Mouse (Mus musculus) embryonic facial prominence, embryonic 12.5 days (tissue): ENCODE data around the gene Kif2c. TPM values are rescaled to one million over a fixed set of nuclear protein-coding genes. Genes with fewer than 3 reads are reported as not detected.

Source experiments
- ATAC-seq: fragments of 200-750 bp; cut with Nextera tagmentation; 2 replicates; pipeline ENCODE4 v1.8.0; 2017; ENCODE audit not compliant: insufficient number of reproducible peaks, insufficient read depth, low FRiP score, low TSS enrichment
- H3K27ac ChIP-seq: fragments of 300-500 bp; sonication (generic); 2 replicates; pipeline ENCODE4 v1.5.1; 2016; ENCODE audit warnings: mild to moderate bottlenecking
- H3K27me3 ChIP-seq: fragments of 300-500 bp; sonication (generic); 2 replicates; pipeline ENCODE4 v1.6.1; 2016; ENCODE audit warnings: mild to moderate bottlenecking, moderate library complexity
- H3K36me3 ChIP-seq: fragments of 300-500 bp; sonication (generic); 2 replicates; pipeline ENCODE4 v1.6.1; 2016; ENCODE audit warnings: mild to moderate bottlenecking
- H3K4me1 ChIP-seq: fragments of 300-500 bp; sonication (generic); 2 replicates; pipeline ENCODE4 v1.6.1; 2016
- H3K4me2 ChIP-seq: fragments of 300-500 bp; sonication (generic); replicated peaks from 2 replicates; pipeline ENCODE4 v1.6.1; 2016; ENCODE audit warnings: mild to moderate bottlenecking, moderate library complexity
- H3K4me3 ChIP-seq: fragments of 300-500 bp; sonication (generic); 2 replicates; pipeline ENCODE4 v1.5.1; 2016; ENCODE audit warnings: mild to moderate bottlenecking
- H3K9ac ChIP-seq: fragments of 300-500 bp; sonication (generic); 2 replicates; pipeline ENCODE4 v1.6.1; 2016; ENCODE audit warnings: mild to moderate bottlenecking, moderate library complexity
- H3K9me3 ChIP-seq: fragments of 300-500 bp; sonication (generic); 2 replicates; pipeline ENCODE4 v1.6.1; 2016; ENCODE audit warnings: mild to moderate bottlenecking, moderate library complexity
- WGBS: fragments of 180-500 bp; shearing (Covaris S2); methylation state at CpG from one replicate; pipeline ENCODE4 v1.1.7; 2016; 5-methylcytosine and 5-hydroxymethylcytosine counted together
- polyA plus RNA-seq: library from polyadenylated mRNA; unstranded; fragments of >200 nt; fragmentation: Nextera tagmentation; extraction: Ambion mirVana; gene quantifications from 2 replicates; pipeline ENCODE4 v1.2.1, GENCODE M21; 2016

Gene Kif2c
- polyA plus RNA-seq, 1 experiment from 2014 or later = 89.5 TPM

GRCm38 (mm10) chr4:117133366-117133796 lies 49.1 kb downstream of the Kif2c start:
- Histone ChIP-seq H3K9me3 (no peaks in the 10 kb centered on the region), H3K4me1 (peaks cover 17% of the 10 kb centered on the region; the same call in 1 of the 2 replicates), H3K4me3 (peak overlapping the region; percentile 87), H3K9ac (peak overlapping the region; percentile 78), H3K36me3 (peaks cover 6% of the 10 kb centered on the region; the same call in 1 of the 2 replicates), H3K4me2 (peak overlapping the region; percentile 96), H3K27me3 (peaks cover 29% of the 10 kb centered on the region), H3K27ac (no peak overlapping the region)
- under 1% methylated on average over 42 of the region's 42 CpGs for WGBS
- ATAC-seq = peak; percentile 50

- no peaks in the 10 kb centered on the region for H3K9me3 ChIP-seq
- H3K36me3 ChIP-seq = peaks cover 6% of the 10 kb centered on the region; the same call in 1 of the 2 replicates
- H3K9ac ChIP-seq = peak overlapping the region; percentile 78
- H3K27me3 ChIP-seq = peaks cover 29% of the 10 kb centered on the region
- ATAC-seq = no peak
- H3K27ac ChIP-seq = no peak overlapping the region
- H3K4me2 ChIP-seq = peak overlapping the region; percentile 96
- WGBS = 9% methylated on average over 11 of the region's 11 CpGs
- peak overlapping the region; percentile 87 for H3K4me3 ChIP-seq
- peaks cover 17% of the 10 kb centered on the region; the same call in 1 of the 2 replicates for H3K4me1 ChIP-seq
Measured at GRCm38 (mm10) chr4:117132794-117133143, 49.7 kb downstream of the Kif2c start.

DNA sequence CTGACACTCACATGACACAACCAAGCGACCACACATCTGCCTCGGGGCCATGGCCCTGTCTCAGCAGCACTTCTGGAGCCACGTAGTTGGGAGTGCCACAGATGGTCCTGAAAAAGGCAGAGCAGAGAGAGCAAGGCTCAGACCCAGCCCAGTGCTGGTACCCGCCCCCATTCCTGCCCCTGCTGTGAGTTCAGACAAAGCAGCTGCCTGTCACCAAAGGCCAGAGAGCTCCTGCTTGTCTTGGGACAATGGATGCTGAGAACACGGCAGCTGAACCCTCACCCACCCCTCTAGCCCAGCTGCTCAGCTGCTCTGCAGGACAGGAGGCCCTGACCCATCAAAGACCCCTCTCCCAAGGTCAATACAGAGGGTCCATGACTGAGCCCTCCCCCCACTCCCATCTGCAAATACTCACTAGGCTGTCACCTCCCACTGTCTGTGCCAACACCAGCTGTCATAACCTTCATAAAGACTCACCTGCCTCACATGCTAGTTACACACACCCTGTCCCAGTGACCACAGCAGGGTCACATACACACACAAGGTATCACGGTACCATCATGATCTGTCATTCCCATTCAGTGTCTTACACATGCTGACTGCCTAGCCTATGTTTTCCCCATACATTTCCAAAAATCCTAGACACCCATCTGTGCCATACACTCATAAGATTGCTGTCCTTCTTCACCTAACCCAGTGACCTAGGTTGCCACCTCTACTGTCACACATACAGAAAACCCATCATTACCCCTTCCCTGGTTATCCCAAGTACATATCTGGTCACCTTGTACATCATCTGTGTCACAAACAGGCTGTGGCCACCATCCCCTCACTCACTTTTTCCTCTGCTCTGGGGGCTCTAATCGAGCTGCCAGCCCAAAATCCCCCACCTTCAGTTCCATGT lies 50.3 kb downstream of the Kif2c start:
- Histone ChIP-seq H3K36me3 (peaks cover 6% of the 10 kb centered on the region; the same call in 1 of the 2 replicates), H3K4me1 (peaks cover 17% of the 10 kb centered on the region; the same call in 1 of the 2 replicates), H3K27ac (no peak overlapping the region), H3K9me3 (no peaks in the 10 kb centered on the region), H3K4me2 (peak overlapping the region; percentile 96), H3K9ac (no peak overlapping the region), H3K4me3 (peak overlapping the region; percentile 87), H3K27me3 (peaks cover 29% of the 10 kb centered on the region)
- peak; percentile 36; the same call in 1 of the 2 replicates for ATAC-seq
- 16% methylated on average over 7 of the region's 7 CpGs for WGBS

GRCm38 (mm10) chr4:117131198-117131597 lies 51.2 kb downstream of the Kif2c start:
- H3K27ac ChIP-seq = no peak overlapping the region
- ATAC-seq = no peak
- 72% methylated on average over 6 of the region's 6 CpGs for WGBS
- H3K9ac ChIP-seq = no peak overlapping the region
- no peak overlapping the region for H3K4me3 ChIP-seq
- peaks cover 29% of the 10 kb centered on the region for H3K27me3 ChIP-seq
- H3K36me3 ChIP-seq = peaks cover 6% of the 10 kb centered on the region; the same call in 1 of the 2 replicates
- no peak overlapping the region for H3K4me2 ChIP-seq
- peaks cover 21% of the 10 kb centered on the region; the same call in 1 of the 2 replicates for H3K4me1 ChIP-seq
- no peaks in the 10 kb centered on the region for H3K9me3 ChIP-seq

- Histone ChIP-seq H3K4me2 (no peak overlapping the region), H3K27me3 (peaks cover 29% of the 10 kb centered on the region), H3K9me3 (no peaks in the 10 kb centered on the region), H3K9ac (no peak overlapping the region), H3K4me1 (peaks cover 25% of the 10 kb centered on the region), H3K27ac (no peak overlapping the region), H3K36me3 (peaks cover 6% of the 10 kb centered on the region; the same call in 1 of the 2 replicates), H3K4me3 (no peak overlapping the region)
- 62% methylated on average over 6 of the region's 6 CpGs for WGBS
- ATAC-seq = no peak
Measured at GRCm38 (mm10) chr4:117130790-117131189, 51.6 kb downstream of the Kif2c start.

- Histone ChIP-seq H3K9me3 (no peaks in the 10 kb centered on the region), H3K27me3 (peaks cover 25% of the 10 kb centered on the region), H3K4me1 (peaks cover 34% of the 10 kb centered on the region), H3K36me3 (peaks cover 6% of the 10 kb centered on the region; the same call in 1 of the 2 replicates), H3K4me2 (no peak overlapping the region), H3K27ac (no peak overlapping the region), H3K9ac (no peak overlapping the region), H3K4me3 (no peak overlapping the region)
- 87% methylated on average over 33 of the region's 33 CpGs for WGBS
- ATAC-seq = no peak
Measured at GRCm38 (mm10) chr4:117127991-117128686, 54.3 kb downstream of the Kif2c start.

DNA sequence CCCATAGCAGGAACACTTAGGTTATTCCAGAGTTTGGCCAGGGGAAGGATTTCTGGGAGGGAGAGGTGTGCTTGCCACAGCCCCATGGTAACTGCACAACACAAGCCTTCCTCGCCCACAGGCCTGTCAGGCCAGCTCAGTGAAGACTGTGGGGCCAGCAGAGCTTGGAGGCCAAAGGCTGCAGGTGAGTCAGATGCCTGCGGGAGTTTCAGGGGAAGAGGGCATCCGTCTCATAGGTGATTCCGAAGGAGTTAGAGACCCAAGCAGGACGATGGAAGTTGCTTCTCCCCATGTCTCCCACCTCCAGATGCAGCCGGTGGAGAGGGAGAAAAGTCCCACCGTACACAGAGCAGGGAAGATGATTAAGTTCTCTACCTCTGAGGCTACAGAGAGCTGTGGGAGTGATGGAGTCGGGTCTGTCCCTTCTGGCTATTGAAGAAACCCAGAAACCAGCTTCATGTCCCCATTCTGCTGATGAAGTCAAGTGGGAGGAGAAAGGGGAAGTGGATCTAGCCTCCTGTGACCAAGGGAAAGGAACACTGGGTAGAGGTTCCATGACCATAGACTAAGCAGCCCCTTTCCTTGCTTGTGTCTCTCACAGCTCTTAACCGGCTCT lies 55.7 kb downstream of the Kif2c start, which contains the start of gene Tctex1d4:
Gene Tctex1d4 (plus strand): TSS at position 120 of the 616 bp plus-strand sequence.
- Histone ChIP-seq H3K9ac (peak within 1 kb of the TSS; percentile 40; the same call in 1 of the 2 replicates), H3K27me3 (peaks cover 11% of the 10 kb centered on the region), H3K4me2 (0 out of 2 replicates have a peak within 1 kb of the TSS, but pooled peaks have one; percentile 24), H3K4me3 (no peak within 1 kb of the TSS), H3K4me1 (peaks cover 23% of the 10 kb centered on the region), H3K36me3 (peaks cover 6% of the 10 kb centered on the region; the same call in 1 of the 2 replicates), H3K9me3 (no peaks in the 10 kb centered on the region), H3K27ac (peak within 1 kb of the TSS; percentile 82)
- WGBS = 88% methylated on average over 9 of the region's 9 CpGs
- ATAC-seq = no peak

- 41% methylated on average over 15 of the region's 15 CpGs for WGBS
- peak overlapping the region; percentile 82 for H3K27ac ChIP-seq
- peaks cover 6% of the 10 kb centered on the region; the same call in 1 of the 2 replicates for H3K36me3 ChIP-seq
- H3K4me2 ChIP-seq = 0 out of 2 replicates have a peak overlapping the region, but pooled peaks have one; percentile 24
- H3K4me1 ChIP-seq = peaks cover 22% of the 10 kb centered on the region
- ATAC-seq = no peak
- H3K9me3 ChIP-seq = no peaks in the 10 kb centered on the region
- peaks cover 5% of the 10 kb centered on the region for H3K27me3 ChIP-seq
- no peak overlapping the region; the same call in 1 of the 2 replicates for H3K9ac ChIP-seq
- H3K4me3 ChIP-seq = no peak overlapping the region
Measured at GRCm38 (mm10) chr4:117125910-117126674, 56.3 kb downstream of the Kif2c start.

- Histone ChIP-seq H3K4me3 (no peak within 1 kb of the TSS), H3K9ac (peak within 1 kb of the TSS; percentile 40), H3K27me3 (0 out of 2 replicates have a peak, but pooled peaks cover under 1% of the 10 kb centered on the region), H3K27ac (peak within 1 kb of the TSS; percentile 82), H3K9me3 (no peaks in the 10 kb centered on the region), H3K36me3 (peaks cover 6% of the 10 kb centered on the region; the same call in 1 of the 2 replicates), H3K4me2 (peak within 1 kb of the TSS; percentile 24; the same call in 1 of the 2 replicates), H3K4me1 (peaks cover 22% of the 10 kb centered on the region)
- WGBS = 34% methylated on average over 8 of the region's 8 CpGs
- ATAC-seq = no peak
Measured at GRCm38 (mm10) chr4:117125348-117125909, 57.0 kb downstream of the Kif2c start, which contains the start of gene Btbd19. Btbd19 (minus strand) TSS chr4:117125725.
